Mouse (Mus musculus) frontal cortex, postnatal 36 days (tissue): ENCODE measurements around the gene Mccc2.
"Not testable (repeated sequence)": the region's sequence is repeated elsewhere in the genome, so short reads cannot be mapped to it uniquely, and the experiment has no call there.

ENCODE experiments used
- DNase-seq, 2 experiments: peaks; one replicate each; pipeline ENCODE4 v3.0.0; 2022; ENCODE audit warnings: low spot score in 2 of 2

Mccc2 gene

DNA sequence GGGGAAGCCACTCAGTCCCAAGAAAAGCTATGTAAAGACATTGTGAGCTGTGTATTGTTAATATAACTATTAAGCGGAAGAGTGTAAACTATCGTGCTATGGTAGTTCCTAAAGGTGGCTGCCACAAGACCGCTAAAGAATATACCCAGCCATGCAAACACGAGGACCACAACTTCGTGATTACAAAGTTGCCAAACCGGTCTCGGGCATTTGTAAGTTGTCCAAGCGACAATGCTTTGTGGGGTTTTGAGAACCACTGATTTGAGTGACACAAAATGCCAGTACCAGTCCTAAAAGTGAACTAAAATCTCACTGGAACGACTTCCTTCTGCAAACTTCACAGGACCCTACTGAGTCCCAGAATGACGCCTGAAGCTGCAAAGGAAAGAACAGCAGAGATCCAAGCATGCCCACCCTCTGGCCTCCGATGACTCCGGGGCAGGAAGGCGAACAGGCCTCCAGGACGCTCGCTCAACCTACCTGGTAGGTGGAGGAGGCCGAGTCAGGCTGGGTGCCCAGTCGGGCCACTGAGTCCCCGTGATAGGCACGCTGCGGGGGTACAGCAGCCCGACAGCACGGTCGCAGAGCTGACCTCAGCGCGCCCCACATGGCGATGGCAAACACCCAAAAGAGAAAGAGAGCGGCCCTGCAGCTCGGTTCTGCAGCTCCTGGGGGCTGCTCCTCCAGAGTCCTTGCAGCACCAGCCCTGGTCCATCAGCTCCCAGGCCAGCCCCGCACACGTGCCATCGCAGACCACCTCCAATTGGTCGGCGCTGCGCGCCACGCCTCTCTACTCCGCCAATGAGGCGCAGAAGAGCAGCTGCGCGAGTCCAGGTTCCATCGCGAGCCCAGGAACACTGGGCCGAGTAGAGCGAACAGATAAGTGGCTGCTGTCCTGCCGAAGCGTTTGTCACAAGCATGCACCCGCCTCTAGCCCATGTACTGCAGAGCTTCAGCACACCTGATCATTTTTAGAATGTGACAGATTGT lies at the start of gene Mccc2:
Mccc2 (minus strand) TSS at position 734 of the 990 bp plus-strand sequence.
- peak; percentile 68 to 82 for DNase-seq

DNA sequence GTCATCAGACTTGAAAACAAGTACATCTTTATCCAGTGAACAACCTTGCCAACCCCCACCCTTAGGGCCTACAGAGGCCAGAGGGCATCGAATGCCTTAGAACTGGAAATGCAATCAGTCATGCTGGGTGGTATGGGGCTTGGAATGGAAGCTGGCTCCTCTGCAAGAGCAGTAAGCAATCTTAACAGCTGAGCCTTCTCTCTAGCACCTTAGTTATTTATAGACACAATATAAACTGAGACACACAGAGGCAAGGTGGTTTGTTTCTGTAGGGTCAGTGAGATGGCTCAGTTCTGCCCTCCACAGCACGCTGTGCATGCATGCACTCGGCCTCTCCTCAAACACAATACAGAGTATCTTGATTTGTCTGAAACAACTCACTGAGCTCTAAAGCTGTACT lies 48.5 kb upstream of the Mccc2 start:
- no peak for DNase-seq

DNA sequence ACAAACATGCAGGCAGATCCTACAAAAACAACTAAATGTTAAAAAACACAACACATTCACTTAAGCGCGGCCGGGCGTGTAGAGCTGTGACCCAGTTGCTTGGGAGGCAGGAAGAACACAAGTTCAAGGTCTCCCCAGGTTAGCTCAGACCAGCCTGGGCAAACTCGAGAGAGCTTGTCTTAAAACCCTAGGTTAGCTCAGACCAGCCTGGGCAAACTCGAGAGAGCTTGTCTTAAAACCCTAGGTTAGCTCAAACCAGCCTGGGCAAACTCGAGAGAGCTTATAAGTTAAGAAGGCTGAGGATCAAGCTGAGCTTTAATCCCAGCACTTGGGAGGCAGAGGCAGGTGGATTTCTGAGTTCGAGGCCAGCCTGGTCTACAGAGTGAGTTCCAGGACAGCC lies 42.3 kb upstream of the Mccc2 start:
- DNase-seq = not testable (repeated sequence)

DNA sequence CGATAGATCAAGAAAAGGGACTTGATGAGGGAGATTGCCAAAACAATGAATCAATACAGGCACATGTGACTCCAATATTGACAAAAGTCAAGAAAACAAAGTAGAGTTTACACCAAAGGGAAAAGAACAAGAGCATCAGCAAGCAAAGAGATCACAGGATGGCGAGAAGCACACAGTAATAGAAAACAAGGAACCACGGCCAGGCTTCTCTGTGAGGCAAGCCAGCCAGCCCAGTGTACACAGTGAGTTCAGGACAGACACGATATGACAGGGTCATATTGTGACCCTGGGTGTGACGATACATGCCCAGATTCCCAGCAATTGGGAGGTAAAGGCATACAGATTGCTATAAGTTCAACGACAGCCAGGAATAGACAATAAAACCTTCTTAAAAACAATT lies 10.6 kb upstream of the Mccc2 start:
- no peak for DNase-seq

DNA sequence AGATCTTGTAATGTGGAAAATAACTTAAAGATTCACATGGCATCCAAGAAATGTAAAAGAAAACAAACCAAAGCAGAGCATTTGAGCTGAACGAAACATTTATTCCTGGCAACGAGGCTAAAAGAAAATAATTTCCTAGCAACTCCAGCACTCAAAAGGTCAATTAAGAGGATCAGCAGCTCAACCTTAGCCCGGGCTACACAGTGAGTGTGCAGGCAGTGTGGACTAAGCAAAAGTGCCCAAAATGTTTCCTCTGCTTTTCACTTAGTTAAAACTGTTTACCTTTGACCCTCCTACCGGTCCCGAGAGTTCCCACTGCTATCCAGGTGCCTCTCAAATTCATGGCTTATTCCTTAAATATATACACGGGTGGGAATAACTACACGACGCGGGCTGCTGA lies 1.5 kb upstream of the Mccc2 start:
- no peak for DNase-seq

DNA sequence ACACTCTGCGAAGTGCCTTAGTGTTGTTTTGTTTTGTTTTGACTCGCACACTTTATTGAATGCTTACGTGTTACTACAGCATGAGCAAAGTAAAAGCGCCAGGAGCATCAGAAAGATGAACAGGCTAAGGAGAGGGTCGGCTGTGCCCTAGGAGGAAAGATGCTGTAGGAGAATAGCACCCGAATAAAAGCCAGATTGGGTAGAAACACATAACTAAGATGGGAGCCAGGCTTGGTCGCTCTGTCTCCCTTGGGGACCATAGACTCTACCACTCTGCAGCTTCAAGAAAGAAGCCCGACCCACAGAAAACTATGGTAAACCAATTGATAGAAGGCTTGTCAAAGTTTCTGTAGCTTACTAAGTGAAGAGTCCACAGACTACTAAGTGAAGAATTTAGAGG lies 498 bp upstream of the Mccc2 start:
- no peak for DNase-seq

DNA sequence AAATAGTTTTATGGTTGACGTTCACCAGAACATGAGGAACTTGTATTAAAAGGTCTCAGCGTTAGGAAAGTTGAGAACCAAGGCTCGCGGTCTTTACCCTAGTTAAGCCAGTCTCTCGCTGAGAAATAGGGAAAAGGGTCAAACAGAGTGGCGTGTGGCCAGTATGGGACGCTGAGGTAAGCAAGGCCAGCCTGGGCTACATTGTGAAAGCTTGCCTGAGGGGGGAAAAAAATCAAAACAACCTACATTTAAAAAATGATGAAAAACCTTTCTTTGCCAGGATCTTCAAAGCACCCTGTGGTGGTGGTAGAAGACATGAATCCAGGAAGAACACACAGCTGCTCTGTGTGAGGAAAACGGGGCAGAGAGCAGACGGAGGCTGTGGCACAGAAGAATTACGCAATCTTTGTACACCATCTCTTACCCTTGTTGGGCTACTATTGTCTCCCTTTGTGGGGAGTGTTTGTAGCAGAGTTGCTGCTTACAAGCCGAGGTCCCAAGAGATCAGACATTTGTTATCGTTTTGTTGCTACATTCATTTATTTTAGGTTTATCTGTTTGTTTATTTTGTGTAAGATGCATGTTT lies 9.4 kb downstream of the Mccc2 start:
- no peak for DNase-seq

DNA sequence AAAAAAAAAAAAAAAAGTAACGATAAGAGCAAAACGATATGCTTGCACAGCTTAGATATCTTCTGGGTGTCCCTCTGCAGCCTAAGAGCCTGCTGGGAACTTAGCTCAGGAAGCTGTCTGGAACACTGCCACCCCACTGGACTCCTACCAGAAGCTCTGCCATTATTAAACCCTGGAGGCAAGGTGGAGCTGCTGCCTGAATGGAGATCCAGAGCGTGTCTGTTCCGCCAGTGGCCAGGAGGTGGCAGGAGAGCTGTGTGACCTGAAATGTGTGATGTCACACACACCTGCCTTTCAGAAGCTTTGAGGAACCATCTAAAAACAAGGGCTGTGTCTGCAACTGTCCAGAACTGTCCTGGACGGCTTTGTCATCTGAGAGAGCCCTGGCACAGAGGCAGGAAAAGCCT lies 13.6 kb downstream of the Mccc2 start:
- DNase-seq = peak; percentile 77 to 88

DNA sequence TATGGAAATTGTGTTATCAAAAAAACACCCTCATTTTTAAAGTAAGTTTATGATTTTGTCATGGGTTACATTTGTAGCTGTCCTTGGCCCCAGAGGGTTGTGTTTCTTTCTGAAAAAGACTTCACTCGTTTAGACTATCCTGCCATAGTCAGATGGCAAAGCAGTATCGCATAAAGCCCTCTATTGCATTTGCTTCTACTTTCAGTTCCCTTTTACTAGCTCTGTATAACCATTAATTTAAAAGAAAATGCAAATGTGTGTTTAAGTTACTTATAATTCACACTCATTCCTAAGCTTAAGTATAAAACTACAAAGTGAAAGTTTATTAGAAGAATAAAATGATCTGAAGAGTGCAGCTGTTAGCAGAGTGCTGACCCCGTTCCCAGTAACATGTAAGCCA lies 16.4 kb downstream of the Mccc2 start:
- no peak for DNase-seq

DNA sequence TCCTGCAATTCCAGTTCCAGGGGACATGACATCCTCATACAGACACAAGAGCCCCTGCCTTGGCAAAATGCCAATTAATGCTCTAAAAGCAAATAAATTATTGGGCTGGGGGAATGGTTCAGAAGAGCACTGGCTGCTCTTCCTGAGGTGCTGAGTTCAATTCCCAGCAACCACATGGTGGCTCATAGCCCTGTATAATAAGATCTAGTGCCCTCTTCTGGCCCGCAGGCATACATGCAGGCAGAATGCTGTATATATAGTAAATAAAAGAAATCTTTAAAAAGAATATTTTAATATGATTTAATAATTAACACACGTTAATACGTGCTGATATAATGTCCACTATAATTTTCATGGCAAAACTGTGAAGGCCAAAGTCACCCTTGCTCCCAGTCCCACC lies 17.3 kb downstream of the Mccc2 start:
- no peak for DNase-seq

DNA sequence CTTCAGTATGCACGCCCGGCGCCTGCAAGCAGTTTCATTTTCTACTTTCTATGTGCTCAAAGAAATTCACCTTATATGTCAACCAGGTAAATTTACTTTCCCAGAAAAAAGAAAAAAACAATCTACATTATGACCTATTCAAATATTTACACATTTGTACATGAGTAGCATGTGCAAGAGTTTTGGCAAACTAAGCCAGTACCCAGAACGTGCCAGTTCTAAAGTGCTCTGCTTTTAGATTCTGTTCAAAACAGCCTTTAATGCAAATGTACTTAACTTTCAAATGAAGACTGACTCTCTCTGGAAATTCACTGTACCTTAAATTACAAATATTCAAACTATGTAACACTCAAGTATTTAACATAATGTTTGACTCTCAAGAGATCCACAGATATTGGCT lies 25.8 kb downstream of the Mccc2 start:
- DNase-seq = no peak

DNA sequence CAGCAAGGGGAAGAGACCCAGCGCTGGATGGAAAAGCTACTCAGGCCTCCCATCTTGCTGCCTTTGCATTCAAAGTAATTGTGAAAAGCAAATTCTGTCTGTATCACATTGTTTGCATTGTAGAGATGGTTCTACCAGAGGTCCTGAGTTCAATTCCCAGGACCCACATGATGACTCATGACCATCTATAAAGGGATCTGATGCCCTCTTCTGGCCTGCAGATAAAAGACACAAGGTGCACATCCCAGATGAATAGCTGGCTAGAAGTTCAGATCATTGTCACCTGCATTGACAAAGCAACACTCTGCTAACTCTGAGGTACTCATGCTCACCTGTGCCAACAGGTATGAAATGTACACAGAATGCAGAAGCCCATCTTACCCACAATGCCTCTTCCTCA lies 32.1 kb downstream of the Mccc2 start:
- no peak for DNase-seq

DNA sequence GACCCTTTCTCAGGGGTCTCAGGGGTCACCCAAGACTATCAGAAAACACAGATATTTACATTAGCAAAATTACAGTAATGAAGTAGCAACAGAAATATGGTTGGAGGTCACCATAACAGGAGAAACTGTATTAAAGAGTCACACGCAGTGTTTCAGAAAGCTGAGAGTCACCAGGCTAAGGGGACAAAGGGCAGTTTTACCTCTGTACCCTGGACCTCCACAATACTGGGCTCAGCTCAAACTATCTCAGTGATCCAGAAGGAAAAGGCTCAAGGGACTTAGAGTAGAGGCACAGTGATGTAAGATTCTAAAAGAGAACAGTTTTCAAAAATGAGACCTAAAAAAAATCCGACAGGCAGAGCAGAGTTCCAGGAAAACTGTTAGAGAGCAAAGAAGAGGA lies 36.0 kb downstream of the Mccc2 start:
- no peak for DNase-seq

DNA sequence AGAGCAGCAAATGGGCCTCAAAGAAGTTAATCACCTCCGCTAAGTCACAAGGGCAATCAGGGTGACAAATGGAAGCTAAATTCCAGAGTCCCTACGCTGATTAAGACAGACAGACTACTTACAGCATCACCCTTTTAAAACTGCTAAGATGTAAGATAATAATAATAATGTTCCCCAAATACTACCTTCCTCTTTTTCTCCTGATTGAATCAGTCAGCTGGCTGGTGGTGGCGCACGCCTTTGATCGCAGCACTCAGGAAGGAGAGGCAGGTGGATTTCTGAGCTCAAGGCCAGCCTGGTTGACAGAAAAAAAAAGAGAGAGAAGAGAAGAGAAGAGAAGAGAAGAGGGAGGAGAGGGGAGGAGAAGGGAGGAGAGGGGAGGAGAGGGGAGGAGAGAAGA lies 45.4 kb downstream of the Mccc2 start:
- DNase-seq = no peak

DNA sequence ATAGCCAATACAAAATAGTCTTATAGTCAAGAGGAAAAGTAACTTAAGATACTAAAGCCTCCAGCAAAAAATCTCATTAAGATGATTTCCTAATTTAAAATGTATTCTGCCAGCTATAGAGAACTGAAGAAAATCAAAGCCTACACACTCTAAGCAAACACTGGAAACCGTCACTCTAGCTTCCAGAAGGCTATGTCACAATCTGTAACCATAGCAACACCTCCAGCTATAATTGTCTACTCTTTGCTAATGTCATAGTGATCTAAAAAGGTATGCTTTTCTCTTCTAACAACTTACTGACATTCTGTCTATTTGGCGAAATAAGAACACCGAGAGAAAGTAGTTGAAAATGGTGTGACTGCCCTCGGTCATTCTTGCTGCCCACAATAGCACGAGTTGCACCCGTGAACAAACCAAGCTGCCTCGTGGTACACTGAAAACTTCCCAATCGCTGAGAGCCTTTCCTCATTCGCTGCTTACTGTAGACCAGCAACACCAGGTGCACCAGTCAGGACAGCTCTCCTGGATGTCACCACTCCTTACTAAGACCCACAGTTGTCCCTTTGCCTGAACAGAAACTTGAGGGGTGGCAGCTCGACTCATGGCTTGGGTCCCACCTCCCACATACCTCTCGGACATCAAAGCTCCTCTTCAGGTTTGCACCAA lies 48.3 kb downstream of the Mccc2 start:
- DNase-seq = peak; percentile 17 to 38

DNA sequence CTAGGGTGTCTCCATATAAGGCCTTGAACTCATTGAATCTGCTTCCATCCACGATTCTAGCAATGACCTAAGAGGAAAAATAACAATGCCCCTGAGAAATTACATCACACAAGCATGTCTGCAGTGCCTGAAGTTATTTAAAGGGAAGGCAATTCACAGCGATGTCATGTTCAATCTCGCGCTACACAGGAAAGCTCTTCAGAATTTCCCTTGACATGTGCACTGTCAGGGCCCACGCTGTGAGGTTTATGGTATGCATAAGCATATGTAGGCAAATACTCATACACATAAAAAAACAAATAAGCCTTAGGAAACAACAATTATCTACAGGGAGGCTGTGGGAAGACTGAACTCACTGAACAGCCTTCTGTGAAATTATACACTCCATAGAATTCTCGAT lies 51.6 kb downstream of the Mccc2 start:
- no peak for DNase-seq

DNA sequence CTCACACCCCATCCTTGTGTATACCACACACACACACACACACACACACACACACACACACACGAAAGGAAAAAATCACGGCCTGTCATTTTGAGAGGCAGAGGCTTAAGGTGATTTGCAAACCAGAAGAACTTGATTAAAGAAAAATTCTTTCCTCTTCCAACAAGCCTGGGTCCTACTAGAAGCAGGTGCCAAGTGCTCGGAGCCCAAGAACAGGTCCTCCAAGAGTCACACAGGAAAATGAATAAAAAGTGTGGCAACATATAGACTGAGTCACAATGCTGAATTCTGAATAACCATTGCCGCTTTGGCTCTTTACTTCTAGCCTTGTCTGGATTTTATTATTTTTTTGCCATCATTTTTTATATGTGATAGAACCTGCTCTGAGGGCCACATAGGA lies 53.8 kb downstream of the Mccc2 start:
- DNase-seq = no peak

DNA sequence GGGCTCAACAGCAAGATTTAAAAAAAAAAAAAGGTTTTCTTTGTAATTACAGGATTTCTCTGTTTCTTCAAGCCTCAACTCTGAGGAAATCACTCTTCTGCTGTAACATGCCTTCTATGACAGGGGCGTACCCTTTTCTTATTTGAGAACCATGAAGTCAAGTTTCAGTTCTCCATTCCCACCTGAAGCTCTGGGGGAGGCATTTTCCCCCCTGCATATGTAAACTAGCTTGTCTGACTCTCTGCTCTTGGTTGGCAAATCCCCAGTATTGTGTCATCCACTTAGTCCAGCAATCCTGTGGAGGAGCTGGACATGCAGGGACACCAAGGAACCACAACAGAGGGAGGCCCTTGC lies 59.9 kb downstream of the Mccc2 start:
- DNase-seq = no peak

DNA sequence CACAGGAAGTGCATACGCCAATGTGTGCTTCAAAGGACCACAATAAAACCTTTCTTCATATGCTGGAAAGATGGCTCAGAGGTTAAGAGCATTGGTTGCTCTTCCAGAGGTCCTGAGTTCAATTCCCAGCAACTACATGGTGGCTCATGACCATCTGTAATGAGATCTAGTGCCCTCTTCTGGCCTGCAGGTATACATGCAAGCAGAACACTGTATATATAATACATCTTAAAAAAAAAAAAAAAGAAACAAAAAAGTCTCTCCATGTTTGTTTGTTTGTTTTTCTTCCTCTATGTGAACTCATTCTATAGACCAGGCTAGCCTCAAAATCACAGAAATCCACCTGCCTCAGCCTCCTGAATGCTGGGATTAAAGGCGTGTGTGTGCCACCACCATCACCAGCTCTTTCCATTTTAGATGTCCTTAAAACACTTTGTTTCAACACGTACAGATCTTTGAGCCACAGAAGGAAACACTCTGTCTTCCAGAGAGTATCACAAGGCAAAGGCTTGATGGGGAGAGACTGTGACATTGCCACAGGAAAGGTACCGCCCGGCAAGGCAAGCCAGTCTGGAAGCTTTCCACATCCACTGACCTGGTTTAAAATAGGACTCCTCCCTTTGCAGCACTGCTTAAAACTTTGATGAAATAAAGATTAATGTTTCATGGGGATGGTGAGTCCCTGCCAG lies 60.4 kb downstream of the Mccc2 start:
- no peak for DNase-seq

DNA sequence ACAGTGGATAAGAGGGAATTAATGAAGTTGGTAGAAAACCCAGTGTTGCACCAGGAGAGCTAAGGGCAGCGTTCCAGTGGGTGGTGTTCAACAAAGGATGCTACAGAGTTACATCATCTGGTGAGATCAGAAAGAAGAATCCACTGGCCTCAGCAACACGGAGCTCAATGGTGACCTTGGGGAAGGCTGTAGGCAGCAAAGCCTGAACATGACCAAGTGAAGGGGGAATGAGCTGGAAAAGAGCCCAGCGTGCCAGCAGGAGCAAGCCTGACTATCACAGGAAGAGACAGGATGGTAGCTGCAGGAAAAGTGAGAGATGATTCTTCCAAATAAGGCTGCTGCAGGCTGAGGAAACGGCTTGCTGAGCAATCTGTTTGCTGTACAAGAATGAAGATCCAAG lies 68.0 kb downstream of the Mccc2 start:
- DNase-seq = peak in 1 of 2 experiments; percentile 21

DNA sequence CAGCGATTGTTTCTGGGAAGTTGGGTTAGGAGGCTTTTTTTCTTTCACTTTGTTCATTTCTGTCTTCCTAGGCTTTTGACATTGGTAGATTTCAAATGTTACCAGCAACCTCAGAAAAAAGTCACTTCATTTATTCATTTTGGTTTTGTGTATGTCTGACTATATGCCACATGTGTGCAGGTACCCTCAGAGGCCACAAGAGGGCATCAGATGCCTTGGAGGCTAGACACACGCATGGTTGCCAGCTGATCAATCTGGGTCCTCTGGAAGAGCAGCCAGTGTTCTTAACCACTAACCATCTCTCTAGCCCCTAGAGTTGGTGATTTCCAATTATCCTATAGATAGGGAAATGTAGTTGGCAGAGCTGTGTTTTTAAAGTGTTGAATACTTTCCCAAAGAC lies 71.9 kb downstream of the Mccc2 start:
- no peak for DNase-seq

DNA sequence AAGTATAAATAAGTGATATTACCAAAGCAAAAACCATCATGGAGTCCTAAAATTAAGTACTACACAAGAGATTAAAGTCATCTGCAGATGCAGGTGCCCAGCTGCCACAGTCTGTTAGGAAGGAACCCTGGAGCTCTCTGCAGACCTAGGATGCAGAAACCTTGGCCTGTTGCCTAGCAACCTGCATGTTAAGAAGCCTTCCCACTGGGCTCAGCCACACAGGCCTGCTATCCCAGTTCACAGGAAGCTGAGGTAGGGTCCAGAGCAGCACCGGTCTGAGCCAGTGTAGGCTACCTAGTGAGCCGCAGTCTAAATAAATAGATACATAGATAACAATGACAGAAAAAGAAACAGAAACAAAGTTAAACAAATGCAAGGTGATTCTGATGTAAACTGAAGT lies 74.8 kb downstream of the Mccc2 start:
- DNase-seq = peak; percentile 19 to 44
